Mouse (Mus musculus) gastrocnemius, postnatal 25 days (tissue): ENCODE results near the gene Sept6. TPM values are rescaled to one million over a fixed set of nuclear protein-coding genes. Genes with fewer than 3 reads are reported as not detected.
"Not testable (repeated sequence)": the region's sequence is repeated elsewhere in the genome, so short reads cannot be mapped to it uniquely, and the experiment has no call there.

ENCODE experiments used
- DNase-seq: peaks from one replicate; pipeline ENCODE4 v3.0.0; 2022
- total RNA-seq, 2 experiments: library from RNA; stranded (reverse); gene quantifications; 1 replicate in 1 of 2; 2 replicates in 1 of 2; pipeline ENCODE4 v1.2.3; 2021

Sept6 gene
- total RNA-seq, 2 experiments from 2014 or later = 2.7 to 2.9 TPM

- no peak for DNase-seq
Observed at GRCm38 (mm10) chrX:36971156-36971555, 20.4 kb downstream of the Sept6 start.

DNA sequence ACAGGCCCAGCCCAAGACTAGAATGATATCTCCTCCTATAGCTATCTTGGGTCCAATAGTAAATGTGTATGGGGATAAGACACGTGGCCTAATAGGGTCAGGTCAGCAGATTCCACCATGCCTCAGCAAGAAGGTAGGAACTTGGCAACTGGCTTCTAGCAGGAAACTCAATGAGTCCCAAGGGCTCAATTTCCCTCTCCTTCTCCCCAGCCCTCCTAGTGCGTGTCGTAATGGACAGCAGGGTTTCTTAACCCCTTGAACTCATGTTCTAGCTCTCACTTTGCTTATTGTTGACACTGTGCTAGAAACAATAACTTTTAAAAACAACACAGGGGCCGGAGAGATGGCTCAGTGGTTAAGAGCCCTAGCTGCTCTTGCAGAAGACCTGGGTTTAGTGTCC lies 22.1 kb downstream of the Sept6 start:
- no peak for DNase-seq

DNA sequence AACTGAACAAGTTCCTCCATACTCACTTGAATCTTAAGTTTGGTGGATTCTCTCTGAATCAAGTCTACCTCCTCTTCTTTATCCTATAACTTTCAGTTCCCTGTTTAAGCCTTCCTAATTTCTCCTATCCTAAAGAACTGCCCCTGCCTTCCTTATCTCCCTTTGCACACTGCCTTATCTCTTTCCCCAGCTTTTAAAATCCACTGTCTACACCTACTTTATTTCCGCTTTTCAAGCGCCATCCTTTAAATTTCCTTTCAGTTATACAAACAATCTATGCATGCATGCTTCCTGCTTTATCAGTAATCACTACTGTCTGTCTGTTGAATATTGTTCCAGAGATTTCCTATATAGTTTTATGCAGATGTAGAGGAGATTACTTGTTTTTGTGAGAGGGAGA lies 34.9 kb downstream of the Sept6 start:
- DNase-seq = no peak

GRCm38 (mm10) chrX:36941106-36941505 lies 50.5 kb downstream of the Sept6 start:
- DNase-seq = no peak

DNA sequence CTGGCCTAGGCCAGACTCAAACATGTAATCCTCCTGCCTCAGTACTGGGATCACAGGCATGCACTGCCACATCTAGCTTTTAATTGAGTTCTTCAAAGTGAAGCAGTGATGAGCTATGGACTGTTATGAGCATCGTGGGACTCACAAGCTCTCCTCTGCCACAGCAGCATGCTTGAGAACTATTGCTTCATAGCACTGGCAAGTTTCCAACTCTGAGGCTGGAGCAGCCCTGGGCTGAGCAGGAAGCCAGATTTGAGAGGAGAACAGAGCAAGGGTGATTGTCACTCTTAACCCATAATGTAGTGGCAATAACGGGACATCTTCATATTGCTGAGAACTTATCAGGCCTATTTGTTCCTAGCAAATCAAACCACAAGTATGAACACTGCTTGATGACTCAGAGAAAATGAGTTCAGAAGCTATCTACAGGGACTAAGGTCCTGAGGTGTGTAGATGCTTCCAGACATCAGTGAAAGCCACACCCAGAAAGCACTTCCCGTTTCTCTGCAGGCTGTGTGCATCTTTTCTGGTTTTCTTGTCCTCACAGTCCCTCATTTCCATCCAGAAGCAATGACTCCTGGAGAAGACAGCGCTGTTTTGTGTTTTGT lies 51.7 kb downstream of the Sept6 start:
- DNase-seq = peak; percentile 47

GRCm38 (mm10) chrX:36935326-36935966 lies 56.1 kb downstream of the Sept6 start:
- no peak for DNase-seq

GRCm38 (mm10) chrX:36930574-36930973 lies 61.0 kb downstream of the Sept6 start:
- no peak for DNase-seq

GRCm38 (mm10) chrX:36929694-36930093 lies 61.9 kb downstream of the Sept6 start:
- no peak for DNase-seq

GRCm38 (mm10) chrX:36928791-36929190 lies 62.8 kb downstream of the Sept6 start:
- peak; percentile 8 for DNase-seq

DNA sequence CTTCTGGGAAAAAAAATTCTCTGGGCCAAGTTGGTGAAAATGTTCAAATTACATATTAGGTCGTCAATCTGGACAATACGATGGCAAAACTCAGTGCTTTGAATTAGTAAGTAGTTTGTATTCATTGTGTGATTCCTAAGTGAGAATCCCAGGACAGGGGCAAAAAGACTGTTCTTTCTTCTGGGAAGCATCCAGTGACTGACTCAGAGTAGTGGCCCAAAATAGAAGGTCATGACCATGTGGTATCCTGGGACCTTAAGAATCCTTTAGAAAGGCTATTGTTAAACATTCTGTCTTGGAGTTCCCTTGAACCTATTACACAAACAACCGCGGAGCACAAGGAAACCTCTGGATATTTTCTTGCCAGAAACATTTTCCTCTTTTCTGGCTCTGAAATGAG lies 70.2 kb downstream of the Sept6 start:
- DNase-seq = no peak

- DNase-seq = no peak
Observed at GRCm38 (mm10) chrX:36917749-36918148, 73.8 kb downstream of the Sept6 start.

DNA sequence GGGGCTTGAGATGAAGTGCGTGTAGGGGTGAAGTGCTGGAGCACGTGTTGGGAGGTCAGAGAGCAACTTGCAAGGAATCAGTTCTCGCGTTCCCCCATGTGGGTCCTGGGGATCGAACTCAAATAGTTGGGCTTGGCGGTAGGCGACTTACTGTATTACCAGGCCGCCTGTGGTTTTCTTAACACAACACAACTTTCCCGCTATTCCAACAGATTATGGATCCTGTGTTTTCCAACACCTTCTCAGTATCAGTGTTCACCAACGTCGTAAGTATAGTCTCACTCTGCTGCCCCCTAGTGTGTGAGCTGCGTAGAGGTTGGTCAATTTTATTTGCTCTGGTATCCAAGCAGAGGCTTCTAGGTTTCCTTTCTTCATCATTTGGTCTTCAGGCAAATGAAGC lies 80.3 kb downstream of the Sept6 start:
- DNase-seq = no peak

DNA sequence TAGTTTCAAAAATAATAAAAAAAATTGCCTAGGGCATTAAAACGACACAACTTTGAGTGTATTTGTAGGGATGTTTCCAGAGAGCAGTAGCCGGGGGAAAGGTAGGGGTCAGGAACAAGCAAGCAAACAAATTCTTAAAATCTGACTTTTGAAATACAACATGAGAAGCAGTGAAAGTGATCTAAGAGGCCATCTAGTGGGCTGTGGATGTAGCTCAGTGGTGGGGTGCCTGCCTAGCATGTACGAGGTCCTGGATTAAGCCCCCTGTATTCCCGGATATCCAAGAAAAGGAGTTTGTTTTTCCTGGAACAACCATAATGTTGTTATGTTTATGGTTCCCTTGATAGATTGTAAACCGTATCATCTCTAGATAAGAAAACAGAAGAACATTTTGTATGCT lies 85.1 kb downstream of the Sept6 start:
- no peak for DNase-seq

GRCm38 (mm10) chrX:36903115-36903768 lies 88.4 kb downstream of the Sept6 start:
- DNase-seq = peak; percentile 89

DNA sequence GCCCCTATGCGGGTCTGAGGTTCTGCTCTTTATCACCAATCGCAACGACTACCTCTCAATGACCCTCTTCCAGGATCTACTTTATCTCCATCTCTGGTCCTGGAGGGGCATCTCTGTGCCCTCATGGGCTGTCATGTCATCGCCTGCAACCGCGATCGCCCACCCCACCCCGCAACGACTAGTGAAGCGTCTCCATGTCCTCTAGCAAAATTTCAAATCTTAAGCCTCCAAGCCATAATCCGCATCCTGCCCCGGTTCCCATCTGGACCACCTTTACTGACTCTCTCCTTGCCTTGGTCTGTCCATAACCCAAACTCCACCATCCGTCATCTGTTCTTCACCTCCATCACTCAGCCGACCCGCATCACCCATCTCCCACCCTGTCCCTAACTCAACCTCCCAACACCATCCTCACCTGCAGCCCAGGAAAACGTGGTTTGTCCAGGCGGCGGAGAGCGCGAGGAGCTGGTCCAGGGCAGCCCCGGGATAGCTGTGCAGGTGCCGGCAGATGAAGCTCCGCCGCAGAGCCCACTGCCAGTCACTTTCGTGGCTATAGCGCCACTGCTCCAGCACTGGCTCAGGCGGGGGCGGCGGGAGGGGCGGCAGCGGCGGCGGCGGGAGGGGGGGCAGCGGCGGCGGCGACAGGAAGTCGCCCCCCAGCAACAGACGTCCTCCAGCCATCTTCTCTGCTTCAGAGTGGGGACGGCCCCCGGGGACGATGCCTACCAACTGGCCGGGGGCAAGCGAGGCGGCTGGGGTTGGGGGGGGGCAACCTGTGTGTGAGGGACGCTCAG lies 89.1 kb downstream of the Sept6 start, which contains the start of gene Nkrf:
TSS of gene Nkrf (minus strand) at position 579 of the 794 bp plus-strand sequence.
- DNase-seq = no peak

- DNase-seq = no peak
Observed at GRCm38 (mm10) chrX:36901655-36902054, 89.9 kb downstream of the Sept6 start.

DNA sequence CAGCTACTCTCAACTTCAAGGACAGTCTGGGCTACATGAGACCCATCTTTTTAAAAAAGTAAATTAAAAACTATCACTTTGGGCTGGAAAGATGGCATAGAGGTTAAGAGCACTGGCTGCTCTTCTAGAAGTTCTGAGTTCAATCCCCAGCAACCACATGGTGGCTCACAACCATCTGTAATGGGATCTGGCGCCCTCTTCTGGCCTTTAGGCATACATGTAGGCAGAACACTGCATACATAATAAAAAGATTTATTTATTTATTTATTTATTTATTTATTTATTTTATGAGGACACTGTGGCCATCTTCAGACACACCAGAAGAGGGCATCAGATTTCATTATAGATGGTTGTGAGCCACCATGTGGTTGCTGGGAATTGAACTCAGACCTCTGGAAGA lies 92.7 kb downstream of the Sept6 start:
- not testable (repeated sequence) for DNase-seq

DNA sequence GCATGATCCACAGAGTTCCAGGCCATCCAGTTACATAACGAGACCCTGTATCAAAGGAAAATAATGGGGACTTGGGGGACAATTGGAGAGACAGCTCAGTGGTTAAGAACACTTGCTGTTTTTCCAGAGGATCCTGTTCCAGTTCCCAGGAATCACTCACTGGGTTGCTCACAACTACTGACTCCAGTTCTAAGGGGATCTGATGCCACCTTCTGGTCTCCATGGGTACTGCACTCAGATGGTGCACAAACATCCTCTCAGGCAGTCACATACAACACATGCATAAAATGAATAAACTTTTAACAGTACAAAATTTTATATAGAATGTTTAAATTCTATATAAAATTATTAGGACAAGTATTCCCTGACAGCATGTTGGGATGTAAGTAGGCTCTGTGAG lies 106.9 kb downstream of the Sept6 start:
- DNase-seq = no peak

GRCm38 (mm10) chrX:36874704-36875128 lies 116.9 kb downstream of the Sept6 start:
- DNase-seq = no peak

- DNase-seq = peak; percentile 84
Observed at GRCm38 (mm10) chrX:36874178-36874696, 117.4 kb downstream of the Sept6 start.

GRCm38 (mm10) chrX:36873765-36874164 lies 117.8 kb downstream of the Sept6 start, which contains the start of the genes Ube2a and C330007P06Rik:
TSS of gene Ube2a (plus strand) at chrX:36873900.
TSS of gene C330007P06Rik (minus strand) at chrX:36874111.
- DNase-seq = no peak

- no peak for DNase-seq
Observed at GRCm38 (mm10) chrX:36870372-36870771, 121.2 kb downstream of the Sept6 start.
